Mouse (Mus musculus) liver, embryonic 14.5 days (tissue): ENCODE data around the gene Shank1. TPM values are rescaled to one million over a fixed set of nuclear protein-coding genes. Genes with fewer than 3 reads are reported as not detected.
"Not testable (repeated sequence)": the region's sequence is repeated elsewhere in the genome, so short reads cannot be mapped to it uniquely, and the experiment has no call there.

ENCODE experiments used
- ATAC-seq: fragments of 200-750 bp; cut with Nextera tagmentation; 2 replicates; pipeline ENCODE4 v1.8.0; 2017; ENCODE audit warnings: moderate number of reproducible peaks, mild to moderate bottlenecking, moderate library complexity; ENCODE audit not compliant: insufficient read depth
- DNase-seq, 3 experiments: peaks; one replicate each; pipeline ENCODE4 v3.0.0-alpha.2; 2012 to 2013; ENCODE audit warnings: low read depth in 3 of 3, low spot score in 3 of 3
- H3K27ac ChIP-seq: fragments of 300-500 bp; sonication (generic); 2 replicates; pipeline ENCODE4 v1.5.1; 2014; ENCODE audit warnings: moderate library complexity, mild to moderate bottlenecking, control low read depth, inconsistent platforms
- H3K27me3 ChIP-seq: fragments of 300-500 bp; sonication (generic); 2 replicates; pipeline ENCODE4 v1.6.1; 2014; ENCODE audit warnings: mild to moderate bottlenecking, low read length, moderate library complexity; ENCODE audit not compliant: control insufficient read depth, insufficient read depth
- H3K36me3 ChIP-seq: fragments of 300-500 bp; sonication (generic); replicated peaks from 2 replicates; pipeline ENCODE4 v1.6.1; 2014; ENCODE audit warnings: low read depth; ENCODE audit not compliant: control insufficient read depth, insufficient read depth
- H3K4me1 ChIP-seq, 2 experiments: fragments of 200-500 bp in 1 of 2; fragments of 300-500 bp in 1 of 2; sonication (generic) in 1 of 2; replicated peaks; 2 replicates each; pipeline ENCODE4 v1.6.1; 2012 to 2014; ENCODE audit warnings: antibody characterized with exemption in 1 of 2, inconsistent platforms in 1 of 2, low read length in 1 of 2; ENCODE audit not compliant: control insufficient read depth in 2 of 2, insufficient read depth in 2 of 2
- H3K4me2 ChIP-seq: fragments of 300-500 bp; sonication (generic); 2 replicates; pipeline ENCODE4 v1.6.1; 2014; ENCODE audit warnings: low read depth, mild to moderate bottlenecking, control low read depth, moderate library complexity
- H3K4me3 ChIP-seq, 2 experiments: fragments of 200-500 bp in 1 of 2; fragments of 300-500 bp in 1 of 2; sonication (generic) in 1 of 2; 2 replicates each; pipeline ENCODE4 v1.5.1; 2012 to 2014; ENCODE audit warnings: low read depth in 2 of 2, low read length in 2 of 2, mild to moderate bottlenecking in 2 of 2, control low read depth in 1 of 2, inconsistent platforms in 1 of 2, moderate library complexity in 1 of 2; ENCODE audit not compliant: insufficient read depth in 1 of 2
- H3K9ac ChIP-seq: fragments of 300-500 bp; sonication (generic); replicated peaks from 2 replicates; pipeline ENCODE4 v1.6.1; 2014; ENCODE audit warnings: mild to moderate bottlenecking, control low read depth, moderate library complexity
- H3K9me3 ChIP-seq: fragments of 300-500 bp; sonication (generic); 2 replicates; pipeline ENCODE4 v1.6.1; 2016; ENCODE audit warnings: low read length, mixed read lengths; ENCODE audit not compliant: control insufficient read depth
- CTCF ChIP-seq: IDR thresholded peaks from 2 replicates; pipeline ENCODE4 v1.5.1; 2016; ENCODE audit warnings: antibody characterized with exemption, low read depth, control low read depth
- EP300 ChIP-seq: IDR thresholded peaks from 2 replicates; pipeline ENCODE4 v1.6.1; 2016; ENCODE audit warnings: antibody characterized with exemption, low read depth
- WGBS: fragments of 180-500 bp; shearing (Covaris S2); extraction: QIAGEN DNeasy Blood & Tissue Kit; methylation state at CpG from one replicate; pipeline ENCODE4 v1.1.7; 2014; ENCODE audit not compliant: insufficient replicate concordance; 5-methylcytosine and 5-hydroxymethylcytosine counted together
- polyA plus RNA-seq, 2 experiments: library from polyadenylated mRNA; depleted of rRNA in 1 of 2; stranded (reverse) in 1 of 2; unstranded in 1 of 2; fragments of >200 nt; fragmentation: Nextera tagmentation in 1 of 2; extraction: Ambion mirVana in 1 of 2; gene quantifications; 2 replicates each; pipeline versions ENCODE4 v1.2.1 to v1.2.3; 2012 to 2014

Shank1 gene
- polyA plus RNA-seq, 2 experiments, result 0.04 TPM; not detected in 1

DNA sequence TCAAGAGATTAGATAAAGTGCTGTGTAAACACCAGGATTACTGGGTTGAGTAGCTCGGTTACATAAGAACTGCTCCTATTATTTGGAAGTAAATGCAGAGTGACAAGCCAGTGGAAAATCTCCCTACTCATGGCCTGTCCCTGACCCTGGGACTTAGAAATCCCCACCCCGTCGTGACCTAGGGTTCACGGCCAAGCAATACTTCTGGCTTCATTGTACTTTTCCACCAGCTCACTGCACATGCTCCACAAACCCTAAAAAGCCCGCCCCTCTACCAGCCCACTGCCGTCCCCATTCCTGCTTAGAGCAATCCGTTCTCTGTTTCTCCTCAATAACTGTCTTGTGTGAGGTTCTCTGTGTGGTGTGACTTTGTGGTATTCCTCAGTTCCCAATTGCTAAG is 22.3 kb upstream of the Shank1 start:
- H3K4me1 ChIP-seq, result no peaks in the 10 kb centered on the region
- 51% methylated on average over 7 of the region's 7 CpGs for whole genome bisulfite sequencing
- H3K27me3 ChIP-seq, result no peaks in the 10 kb centered on the region; the same call in 1 of the 2 replicates
- TF ChIP-seq EP300 (no peak), CTCF (no peak)
- H3K4me2 ChIP-seq, result no peak overlapping the region
- H3K4me3 ChIP-seq, result no peak overlapping the region
- no peaks in the 10 kb centered on the region for H3K9me3 ChIP-seq
- no peak for DNase-seq
- no peak for ATAC-seq
- H3K9ac ChIP-seq, result no peak overlapping the region
- no peaks in the 10 kb centered on the region for H3K36me3 ChIP-seq
- no peak overlapping the region for H3K27ac ChIP-seq

DNA sequence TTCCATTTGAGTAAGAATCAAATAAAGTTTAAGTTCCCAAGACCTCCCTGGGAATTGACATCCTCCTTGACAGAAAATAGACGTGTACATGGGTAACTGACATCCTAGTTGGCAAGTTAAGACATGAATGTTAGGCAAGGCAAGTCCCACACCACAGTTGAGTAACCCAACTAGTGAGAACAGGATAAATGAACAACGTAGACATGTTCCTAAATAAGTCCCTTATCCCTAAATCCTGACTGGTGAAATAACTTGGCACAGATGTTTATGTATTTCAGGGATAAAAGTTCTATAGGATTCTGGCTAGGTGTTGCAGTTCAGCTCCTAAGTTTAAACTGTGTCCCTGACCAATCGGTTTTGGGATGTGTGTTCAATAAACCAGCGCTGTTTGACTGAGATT is 19.1 kb upstream of the Shank1 start:
- no peak for TF ChIP-seq CTCF
- TF ChIP-seq EP300, result no peak

DNA sequence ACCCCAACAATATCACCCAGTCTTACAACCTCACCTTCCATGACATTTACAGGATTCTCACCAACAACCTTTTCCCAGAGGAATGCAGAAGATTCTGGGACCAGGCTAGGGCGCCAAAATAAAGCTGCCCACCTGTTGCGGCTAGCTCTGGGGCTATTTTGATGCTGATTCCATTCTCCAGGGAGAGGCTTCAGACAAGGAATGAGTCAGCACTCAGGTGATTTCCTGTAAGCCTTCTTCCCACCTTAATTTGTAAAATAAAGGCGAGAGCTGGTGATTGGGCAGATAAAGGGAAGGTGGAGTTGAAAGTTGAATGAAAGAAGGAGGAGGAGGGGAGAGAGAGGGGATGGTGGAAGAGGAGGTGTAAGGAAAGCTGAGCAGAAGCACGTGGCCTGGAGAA is 18.6 kb upstream of the Shank1 start:
- Histone ChIP-seq H3K4me1 (no peaks in the 10 kb centered on the region), H3K9me3 (no peaks in the 10 kb centered on the region), H3K9ac (no peak overlapping the region), H3K27ac (no peak overlapping the region), H3K27me3 (no peaks in the 10 kb centered on the region; the same call in 1 of the 2 replicates), H3K4me2 (no peak overlapping the region), H3K36me3 (no peaks in the 10 kb centered on the region), H3K4me3 (no peak overlapping the region)
- TF ChIP-seq CTCF (no peak), EP300 (no peak)
- 29% methylated on average over 4 of the region's 4 CpGs for WGBS
- no peak for ATAC-seq
- no peak for DNase-seq

More for the DNA sequence above, 19.1 kb upstream of the Shank1 start:
- no peak overlapping the region for H3K4me2 ChIP-seq
- DNase-seq, result no peak
- H3K27me3 ChIP-seq, result no peaks in the 10 kb centered on the region; the same call in 1 of the 2 replicates
- no peak overlapping the region for H3K27ac ChIP-seq
- H3K9ac ChIP-seq, result no peak overlapping the region
- no peaks in the 10 kb centered on the region for H3K36me3 ChIP-seq
- H3K4me1 ChIP-seq, result no peaks in the 10 kb centered on the region
- no peak overlapping the region for H3K4me3 ChIP-seq
- ATAC-seq, result no peak
- no peaks in the 10 kb centered on the region for H3K9me3 ChIP-seq
- 53% methylated on average over 4 of the region's 4 CpGs for WGBS

DNA sequence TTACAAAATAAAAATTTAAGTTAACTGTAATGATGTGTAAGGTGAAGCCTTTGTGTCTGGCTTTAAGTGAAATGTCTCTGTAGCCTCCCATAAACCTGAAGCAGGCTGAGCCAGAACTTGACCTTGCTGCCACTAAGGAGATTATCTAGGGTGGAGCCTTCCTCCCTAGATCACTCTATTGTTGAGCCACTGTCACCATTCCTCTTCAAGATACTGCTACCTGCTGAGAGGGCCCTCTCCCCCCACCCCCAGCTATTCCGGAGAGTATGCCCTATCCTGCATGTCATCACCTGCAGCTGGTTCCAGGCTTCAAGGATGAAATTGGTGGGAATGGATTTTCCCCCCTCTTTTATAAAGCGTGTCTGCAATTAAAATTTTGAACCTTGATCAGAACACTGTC is 12.6 kb upstream of the Shank1 start:
- H3K4me2 ChIP-seq, DNase-seq, H3K36me3 ChIP-seq, H3K9ac ChIP-seq, ATAC-seq, H3K4me3 ChIP-seq, H3K4me1 ChIP-seq, H3K27me3 ChIP-seq, H3K27ac ChIP-seq, H3K9me3 ChIP-seq: not testable (repeated sequence)
- WGBS, result 61% methylated on average over 2 of the region's 2 CpGs

DNA sequence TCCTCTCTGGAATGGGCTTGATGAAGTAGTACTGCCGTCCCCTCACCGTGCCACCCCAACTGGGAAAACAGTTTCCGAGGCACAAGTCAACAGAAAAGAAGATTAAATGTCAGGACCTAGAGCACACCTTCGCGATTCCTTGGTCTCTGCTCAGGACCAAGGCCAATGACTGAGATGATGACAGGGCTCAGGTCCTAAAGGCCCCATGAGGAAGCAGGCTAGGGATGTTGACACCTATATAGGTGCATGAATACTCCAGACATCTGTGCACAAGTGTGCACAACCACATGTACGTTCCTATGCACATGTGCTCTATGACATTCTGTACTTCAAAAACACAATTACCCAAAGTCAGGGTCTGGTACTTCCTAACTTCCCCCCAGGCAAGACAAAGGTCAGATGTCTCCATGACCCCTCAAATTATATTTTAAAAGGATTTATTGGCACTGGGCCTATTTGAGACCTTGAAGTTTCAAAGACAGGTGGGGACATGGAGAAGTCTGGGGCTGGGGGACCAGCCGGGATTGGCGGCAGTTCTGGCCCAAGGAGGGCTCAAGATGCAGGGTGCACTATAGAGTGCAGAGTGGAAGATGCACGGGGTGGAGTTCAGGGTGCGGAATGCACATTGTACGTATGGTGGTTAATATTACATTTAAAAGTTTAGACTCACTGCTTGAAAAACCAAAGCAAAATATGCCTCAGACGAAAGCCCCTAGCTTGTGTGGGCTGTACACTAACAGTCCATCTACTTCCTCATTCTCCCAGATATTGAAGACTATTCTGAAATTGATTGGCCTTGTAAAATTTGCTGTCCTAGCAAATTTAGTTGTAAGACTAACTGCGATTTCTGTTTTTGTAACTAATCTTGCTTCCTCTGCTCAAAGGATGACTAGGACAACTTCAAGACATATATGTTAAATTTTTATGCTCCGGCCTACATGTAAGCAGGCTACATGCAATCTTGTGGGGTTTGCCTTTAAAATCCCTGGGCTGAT is 6.4 kb upstream of the Shank1 start:
- no peak for ATAC-seq
- peaks cover 6% of the 10 kb centered on the region for H3K27me3 ChIP-seq
- peaks cover 0 to 6% of the 10 kb centered on the region in 2 experiments; a peak in 1 of 4 replicates for H3K4me1 ChIP-seq
- H3K9ac ChIP-seq, result peak overlapping the region; percentile 48
- peak overlapping the region; percentile 66 for H3K4me2 ChIP-seq
- no peaks in the 10 kb centered on the region for H3K9me3 ChIP-seq
- WGBS, result 71% methylated on average over 14 of the region's 14 CpGs
- H3K36me3 ChIP-seq, result no peaks in the 10 kb centered on the region
- H3K4me3 ChIP-seq, result peak overlapping the region; percentile 51; a peak in 3 of 4 replicates
- DNase-seq, result no peak
- no peak overlapping the region for H3K27ac ChIP-seq
- TF ChIP-seq CTCF (no peak), EP300 (no peak)
